Comparison of ENCODE assay signal across 20 mouse cellular contexts in genomic region chr11:37412868-37413267, GRCm38 (mm10).
DNase-seq lines count a peak whose midpoint lies in the region; ATAC-seq and TF ChIP-seq lines count a peak whose summit lies in the region.
"Had no signal": no experiment of that assay in that cellular context is flagged by ENCODE, and none has a peak within 500 bp of the region (broad histone marks: within the 10 kb centered on the region; RNA-seq: fewer than 3 reads in every experiment).

No protein-coding gene starts in this region.

- H3K36me3 ChIP-seq in liver, postnatal 0 days (replicated peaks; ENCODE audit: insufficient read depth, low read length): no peaks in the 10 kb centered on the region
- H3K36me3 ChIP-seq in liver, embryonic 11.5 days (ENCODE audit: control insufficient read depth, insufficient read depth, low read length): no peaks in the 10 kb centered on the region
- no peaks in the 10 kb centered on the region for H3K36me3 ChIP-seq in liver, embryonic 15.5 days (replicated peaks)
- H3K36me3 ChIP-seq: embryonic facial prominence, embryonic 13.5 days; forebrain, embryonic 12.5 days; hindbrain, embryonic 12.5 days had no signal

- H3K4me2 ChIP-seq in liver, postnatal 0 days (ENCODE audit: low read depth, low read length): no peak overlapping the region
- H3K4me2 ChIP-seq in liver, embryonic 11.5 days: no peak overlapping the region
- H3K4me2 ChIP-seq in liver, embryonic 15.5 days: peak overlapping the region; percentile 21; the same call in 1 of the 2 replicates
- H3K4me2 ChIP-seq: embryonic facial prominence, embryonic 13.5 days; forebrain, embryonic 12.5 days; hindbrain, embryonic 12.5 days had no signal

- no peaks in the 10 kb centered on the region for H3K27me3 ChIP-seq in liver, postnatal 0 days (ENCODE audit: insufficient read depth, low read length)
- H3K27me3 ChIP-seq in liver, embryonic 11.5 days (replicated peaks; ENCODE audit: control insufficient read depth, insufficient read depth, low read length): no peaks in the 10 kb centered on the region
- H3K27me3 ChIP-seq in liver, embryonic 15.5 days: no peaks in the 10 kb centered on the region
- H3K27me3 ChIP-seq: embryonic facial prominence, embryonic 13.5 days; forebrain, embryonic 12.5 days; hindbrain, embryonic 12.5 days had no signal

- DNase-seq in liver: peak; percentile 72
- DNase-seq in liver, postnatal 0 days: no peak
- peak; percentile 31 for DNase-seq in liver, embryonic 11.5 days (ENCODE audit: low spot score)
- no peak for DNase-seq in adrenal gland, postnatal 4 days (ENCODE audit: low spot score in 2 of 2)
- DNase-seq in layer of hippocampus, postnatal 10 days (ENCODE audit: low spot score in 2 of 2): no peak
- DNase-seq in left cerebral cortex, adult 9 months (ENCODE audit: low spot score in 2 of 2): no peak
- DNase-seq: adrenal gland, adult 8-10 months; adrenal gland, postnatal 36 days; cerebellum, adult 18-20 months; cerebellum, adult 9-11 months; cerebellum, postnatal 36 days; forebrain, postnatal 0 days; gastrocnemius, postnatal 14 days; heart, postnatal 4 days had no signal

- H3K27ac ChIP-seq in liver, postnatal 0 days (ENCODE audit: low read depth): no peak overlapping the region
- no peak overlapping the region for H3K27ac ChIP-seq in liver, embryonic 11.5 days (ENCODE audit: low read depth, low read length)
- H3K27ac ChIP-seq in liver, embryonic 15.5 days (replicated peaks): no peak overlapping the region
- H3K27ac ChIP-seq: embryonic facial prominence, embryonic 13.5 days; forebrain, embryonic 12.5 days; hindbrain, embryonic 12.5 days had no signal

- 55% methylated on average over 3 of the region's 3 CpGs for WGBS in liver, postnatal 0 days (ENCODE audit: insufficient replicate concordance)
- 35% methylated on average over 3 of the region's 3 CpGs for WGBS in liver, embryonic 11.5 days
- 36% methylated on average over 3 of the region's 3 CpGs for WGBS in liver, embryonic 15.5 days (ENCODE audit: insufficient replicate concordance)

- no peaks in the 10 kb centered on the region for H3K9me3 ChIP-seq in liver, postnatal 0 days (ENCODE audit: low read length)
- H3K9me3 ChIP-seq in liver, embryonic 11.5 days (ENCODE audit: control insufficient read depth, low read length): no peaks in the 10 kb centered on the region
- no peaks in the 10 kb centered on the region for H3K9me3 ChIP-seq in liver, embryonic 15.5 days (replicated peaks)
- H3K9me3 ChIP-seq: embryonic facial prominence, embryonic 13.5 days; hindbrain, embryonic 12.5 days had no signal

- no peak overlapping the region for H3K9ac ChIP-seq in liver, postnatal 0 days (replicated peaks)
- H3K9ac ChIP-seq in liver, embryonic 11.5 days (ENCODE audit: low read depth, low read length): no peak overlapping the region
- H3K9ac ChIP-seq in liver, embryonic 15.5 days: no peak overlapping the region
- H3K9ac ChIP-seq: embryonic facial prominence, embryonic 13.5 days; forebrain, embryonic 12.5 days; forebrain, postnatal 0 days; hindbrain, embryonic 12.5 days had no signal

- no peak for TF ChIP-seq EP300 in liver, postnatal 0 days (IDR thresholded peaks at IDR 0.05; ENCODE audit: low read depth)

- ATAC-seq in liver, postnatal 0 days: no peak
- ATAC-seq in liver, embryonic 11.5 days (replicated peaks; ENCODE audit: low FRiP score): peak; percentile 99
- peak; percentile 89 for ATAC-seq in liver, embryonic 15.5 days (ENCODE audit: insufficient read depth)
- ATAC-seq: forebrain, postnatal 0 days; hindbrain, embryonic 16.5 days; inflammation-experienced regulatory T-cells, adult 6 months had no signal

- H3K4me1 ChIP-seq in liver, postnatal 0 days (ENCODE audit: insufficient read depth): no peaks in the 10 kb centered on the region
- H3K4me1 ChIP-seq in liver, embryonic 11.5 days (replicated peaks; ENCODE audit: control insufficient read depth, insufficient read depth, low read length): no peaks in the 10 kb centered on the region
- peaks cover 6% of the 10 kb centered on the region; the same call in 1 of the 2 replicates for H3K4me1 ChIP-seq in liver, embryonic 15.5 days (replicated peaks)
- H3K4me1 ChIP-seq: embryonic facial prominence, embryonic 13.5 days; forebrain, embryonic 12.5 days; hindbrain, embryonic 12.5 days had no signal

- H3K4me3 ChIP-seq in liver, postnatal 0 days (ENCODE audit: low read depth, low read length): no peak overlapping the region
- H3K4me3 ChIP-seq in liver, embryonic 11.5 days (ENCODE audit: low read depth, low read length): no peak overlapping the region
- H3K4me3 ChIP-seq in liver, embryonic 15.5 days (replicated peaks): no peak overlapping the region
- H3K4me3 ChIP-seq: embryonic facial prominence, embryonic 13.5 days; forebrain, embryonic 12.5 days; hindbrain, embryonic 12.5 days had no signal

- no peak for TF ChIP-seq CTCF in liver, postnatal 0 days (IDR thresholded peaks at IDR 0.05; ENCODE audit: low read depth)

Comparison
In these comparisons a context has a peak if more than half of its experiments do, and no peak if none do; other contexts are left out.
1. DNase-seq: peak in liver (single experiment) and liver, embryonic 11.5 days (single experiment); none in liver, postnatal 0 days (single experiment), adrenal gland, postnatal 4 days (0 of 2), layer of hippocampus, postnatal 10 days (0 of 2) and left cerebral cortex, adult 9 months (0 of 2).